Mouse (Mus musculus) ES-Bruce4 (cell line): Measurements from ENCODE around the gene Iyd. TPM values are rescaled to one million over a fixed set of nuclear protein-coding genes. Genes with fewer than 3 reads are reported as not detected.

ENCODE experiments used
- H3K27ac ChIP-seq: 2 replicates; pipeline ENCODE4 v1.5.1; 2012; ENCODE audit warnings: low read length, inconsistent platforms; ENCODE audit not compliant: insufficient read depth
- H3K27me3 ChIP-seq: 2 replicates; pipeline ENCODE4 v1.6.1; 2012; ENCODE audit warnings: mild to moderate bottlenecking, low read length, inconsistent platforms; ENCODE audit not compliant: control insufficient read depth, poor library complexity, insufficient read depth, severe bottlenecking
- H3K36me3 ChIP-seq: 2 replicates; pipeline ENCODE4 v1.6.1; 2012; ENCODE audit warnings: inconsistent platforms, mild to moderate bottlenecking, low read length, moderate library complexity; ENCODE audit not compliant: control insufficient read depth, poor library complexity, insufficient read depth, severe bottlenecking
- H3K4me1 ChIP-seq: one replicate; pipeline ENCODE4 v1.8.1; 2011; ENCODE audit warnings: low read length; ENCODE audit not compliant: control insufficient read depth, insufficient read depth
- H3K4me3 ChIP-seq: 2 replicates; pipeline ENCODE4 v1.5.1; 2011; ENCODE audit warnings: low read depth, mild to moderate bottlenecking, low read length
- H3K9ac ChIP-seq: 2 replicates; pipeline ENCODE4 v1.6.1; 2012; ENCODE audit warnings: low read depth, mild to moderate bottlenecking, inconsistent platforms; ENCODE audit not compliant: poor library complexity, severe bottlenecking
- H3K9me3 ChIP-seq: replicated peaks from 2 replicates; pipeline ENCODE4 v1.6.1; 2012; ENCODE audit warnings: mild to moderate bottlenecking, low read length, inconsistent platforms; ENCODE audit not compliant: control insufficient read depth, poor library complexity, insufficient read depth, severe bottlenecking
- CTCF ChIP-seq: IDR thresholded peaks from one replicate; pipeline ENCODE4 v1.8.1; 2011; ENCODE audit warnings: low read depth, low read length
- EP300 ChIP-seq: IDR thresholded peaks from 2 replicates; pipeline ENCODE4 v1.6.1; 2011; ENCODE audit warnings: low read depth, low read length; ENCODE audit not compliant: insufficient read depth
- POLR2A ChIP-seq: IDR thresholded peaks from one replicate; pipeline ENCODE4 v1.8.1; 2011; ENCODE audit warnings: low read length; ENCODE audit not compliant: insufficient read depth
- polyA plus RNA-seq: library from polyadenylated mRNA; stranded (reverse); fragments of >200 nt; gene quantifications from 2 replicates; pipeline ENCODE4 v1.2.4, GENCODE M21; 2011; ENCODE audit warnings: low read depth; ENCODE audit not compliant: missing spikeins, insufficient read depth, insufficient read length

Iyd gene
- polyA plus RNA-seq, 1 experiment, result not detected

DNA sequence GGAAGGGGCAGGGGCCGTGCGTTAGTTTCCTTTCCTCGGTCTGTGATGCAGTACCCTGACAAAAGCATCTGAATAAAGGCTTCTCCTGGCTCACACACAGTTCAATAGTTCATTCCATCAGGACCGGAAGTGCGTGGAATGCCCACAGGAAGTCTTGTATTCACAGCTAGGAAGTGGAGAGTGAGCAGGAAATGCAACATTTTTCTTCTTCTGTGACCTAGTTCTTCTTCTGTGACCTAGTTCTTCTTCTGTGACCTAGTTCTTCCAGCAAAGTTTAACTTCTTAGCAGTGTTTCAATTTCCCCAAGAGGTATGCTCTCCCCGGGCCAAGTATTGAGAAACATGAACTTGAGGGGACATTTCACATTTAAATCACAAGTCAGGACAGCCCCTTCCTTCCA lies 23.6 kb upstream of the Iyd start:
- Histone ChIP-seq H3K27me3 (no peaks in the 10 kb centered on the region), H3K9ac (no peak overlapping the region), H3K4me3 (no peak overlapping the region), H3K36me3 (no peaks in the 10 kb centered on the region), H3K4me1 (no peaks in the 10 kb centered on the region), H3K9me3 (no peaks in the 10 kb centered on the region), H3K27ac (no peak overlapping the region)
- TF ChIP-seq CTCF (no peak), EP300 (no peak), POLR2A (no peak)

DNA sequence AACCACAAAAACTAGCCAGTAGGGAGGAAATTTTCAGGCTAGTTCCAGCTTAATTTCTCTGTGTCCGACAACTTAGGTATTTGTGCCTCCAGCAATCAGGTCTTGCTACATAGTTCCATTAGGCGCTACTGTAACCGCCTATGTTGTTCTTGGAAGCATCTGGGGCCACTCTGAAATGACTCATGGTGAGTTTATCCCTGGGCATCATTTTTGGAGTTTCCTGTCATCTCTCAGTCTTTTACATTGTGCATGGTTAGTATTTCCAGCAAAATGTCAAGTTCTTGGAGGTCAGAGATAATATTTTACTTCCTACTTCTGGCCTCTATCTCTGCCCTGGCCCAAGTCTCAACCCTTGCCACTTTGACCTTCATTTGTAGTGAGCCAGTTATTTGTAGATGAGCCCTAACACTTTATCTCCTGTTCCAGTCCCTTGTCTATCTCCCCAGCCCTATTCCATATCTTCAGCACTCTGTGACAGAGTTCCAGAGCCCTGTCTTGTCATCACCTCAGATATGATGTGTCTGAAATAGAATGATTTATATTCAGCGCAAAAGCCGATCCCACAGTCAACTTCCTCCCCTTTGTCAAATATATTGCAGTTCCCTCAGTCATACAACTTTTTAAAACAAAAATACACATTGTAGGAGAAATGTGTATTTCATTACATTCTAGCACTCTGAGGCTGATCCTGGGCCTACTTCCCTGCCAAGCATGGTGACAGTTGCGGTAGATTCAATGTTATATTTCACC lies 16.8 kb upstream of the Iyd start:
- H3K9ac ChIP-seq, result no peak overlapping the region
- no peak overlapping the region for H3K27ac ChIP-seq
- no peaks in the 10 kb centered on the region for H3K4me1 ChIP-seq
- H3K9me3 ChIP-seq, result no peaks in the 10 kb centered on the region
- H3K36me3 ChIP-seq, result no peaks in the 10 kb centered on the region
- TF ChIP-seq POLR2A (no peak), CTCF (no peak), EP300 (no peak)
- H3K27me3 ChIP-seq, result no peaks in the 10 kb centered on the region
- no peak overlapping the region for H3K4me3 ChIP-seq

DNA sequence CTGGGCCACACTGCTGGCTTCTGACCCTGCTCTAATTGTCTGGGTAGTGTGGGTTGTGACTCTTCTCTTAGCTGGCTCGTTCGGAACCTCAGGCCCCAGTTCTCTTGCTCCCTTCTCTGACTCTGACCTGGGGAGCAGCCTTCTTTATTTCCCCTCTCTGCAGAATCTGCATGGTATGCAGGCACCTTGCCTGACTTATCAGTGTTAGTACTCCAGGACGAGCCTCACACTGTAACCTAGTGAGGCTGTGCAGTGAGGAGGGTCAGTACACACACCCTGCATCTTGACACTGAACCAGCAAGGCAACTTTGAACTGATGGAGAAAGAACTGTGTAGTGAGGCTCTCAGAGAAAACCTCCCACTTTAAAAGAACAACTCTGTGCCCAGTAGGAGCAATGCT lies 15.5 kb upstream of the Iyd start:
- H3K27ac ChIP-seq, result no peak overlapping the region
- no peak overlapping the region for H3K4me3 ChIP-seq
- no peaks in the 10 kb centered on the region for H3K4me1 ChIP-seq
- H3K9ac ChIP-seq, result no peak overlapping the region
- H3K36me3 ChIP-seq, result no peaks in the 10 kb centered on the region
- H3K9me3 ChIP-seq, result no peaks in the 10 kb centered on the region
- TF ChIP-seq EP300, result no peak
- TF ChIP-seq POLR2A, result no peak
- no peak for TF ChIP-seq CTCF
- no peaks in the 10 kb centered on the region for H3K27me3 ChIP-seq

DNA sequence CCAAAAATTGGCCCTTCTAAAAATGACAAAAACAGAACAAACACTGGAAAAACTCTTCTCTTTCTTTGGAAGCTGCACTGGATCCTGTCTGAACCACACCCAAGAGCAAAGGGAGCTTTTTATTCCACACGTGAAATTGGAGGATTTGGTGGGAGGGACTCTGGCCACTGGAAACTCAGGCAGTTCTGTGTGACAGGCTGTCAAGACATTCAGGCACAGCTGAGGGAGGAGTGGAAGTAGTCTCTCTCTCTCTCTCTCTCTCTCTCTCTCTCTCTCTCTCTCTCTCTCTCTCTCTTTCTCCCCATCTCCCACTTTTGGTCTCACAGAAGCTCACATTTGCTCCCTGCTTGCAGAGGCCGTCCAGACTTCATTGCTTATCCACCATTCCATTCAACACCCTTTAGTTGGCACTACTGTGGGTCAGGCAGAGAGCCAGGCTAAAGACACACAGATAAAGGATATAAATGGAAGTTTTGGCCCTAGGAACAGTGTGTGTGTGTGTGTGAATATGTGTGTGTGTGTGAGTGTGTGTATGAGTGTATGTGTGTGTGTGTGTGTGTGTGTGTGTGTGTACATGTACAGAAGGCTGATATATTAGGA lies 14.5 kb upstream of the Iyd start:
- Histone ChIP-seq H3K27me3 (no peaks in the 10 kb centered on the region), H3K9me3 (no peaks in the 10 kb centered on the region), H3K27ac (no peak overlapping the region), H3K36me3 (no peaks in the 10 kb centered on the region), H3K9ac (no peak overlapping the region), H3K4me3 (no peak overlapping the region), H3K4me1 (no peaks in the 10 kb centered on the region)
- TF ChIP-seq CTCF, result no peak
- TF ChIP-seq EP300, result no peak

DNA sequence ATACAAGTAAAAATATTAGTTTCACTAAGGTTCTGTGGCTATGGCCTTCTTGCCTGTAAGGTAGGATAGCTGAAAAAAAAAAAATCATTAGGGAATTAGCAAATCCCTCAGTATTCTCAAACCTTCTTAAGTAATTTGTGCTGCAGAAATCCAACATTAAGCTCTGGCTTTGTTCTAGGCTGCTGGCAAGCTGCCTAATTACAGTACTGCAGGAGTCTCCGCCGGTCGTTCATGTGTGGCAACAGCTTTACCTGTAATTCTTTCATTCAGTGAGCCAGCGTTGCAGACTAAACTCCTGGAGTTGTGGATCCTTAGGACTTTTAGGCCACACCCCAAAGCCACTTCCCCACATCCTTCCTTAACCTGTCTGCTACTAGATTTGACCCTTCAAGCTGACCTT lies 10.2 kb upstream of the Iyd start:
- H3K27ac ChIP-seq, result no peak overlapping the region
- no peak overlapping the region for H3K9ac ChIP-seq
- H3K9me3 ChIP-seq, result no peaks in the 10 kb centered on the region
- TF ChIP-seq EP300 (no peak), POLR2A (no peak), CTCF (no peak)
- no peak overlapping the region for H3K4me3 ChIP-seq
- H3K36me3 ChIP-seq, result no peaks in the 10 kb centered on the region
- no peaks in the 10 kb centered on the region for H3K4me1 ChIP-seq
- H3K27me3 ChIP-seq, result no peaks in the 10 kb centered on the region

GRCm38 (mm10) chr10:3530661-3531060 lies 9.4 kb upstream of the Iyd start:
- Histone ChIP-seq H3K9me3 (no peaks in the 10 kb centered on the region), H3K27ac (no peak overlapping the region), H3K27me3 (no peaks in the 10 kb centered on the region), H3K4me1 (no peaks in the 10 kb centered on the region), H3K9ac (no peak overlapping the region), H3K36me3 (no peaks in the 10 kb centered on the region), H3K4me3 (no peak overlapping the region)
- TF ChIP-seq CTCF (no peak), POLR2A (no peak), EP300 (no peak)
